Mouse (Mus musculus) retina, postnatal 1 day (tissue): ENCODE measurements at regions not wholly inside any gene's neighbourhood (a gene's known extent, or its start where the extent isn't known, plus 50 kb on each side); places are given as distances from the start of the nearest gene placed in this dataset.
"Not testable (repeated sequence)": the region's sequence is repeated elsewhere in the genome, so short reads cannot be mapped to it uniquely, and the experiment has no call there.

Experiments
- DNase-seq: peaks from one replicate; pipeline ENCODE4 v3.0.0-alpha.2; 2012

- no peak for DNase-seq
These were observed 140.2 kb downstream of the Jrkl start for GRCm38 (mm10) chr9:13105426-13105825.

- DNase-seq, result no peak
These were observed 162.0 kb downstream of the Jrkl start for GRCm38 (mm10) chr9:13083669-13084068.

- DNase-seq, result no peak
These were observed 196.6 kb downstream of the Jrkl start for GRCm38 (mm10) chr9:13049079-13049478.

- DNase-seq, result no peak
These were observed 226.6 kb downstream of the Jrkl start for GRCm38 (mm10) chr9:13019025-13019424.

GRCm38 (mm10) chr9:12983209-12983608 lies 262.4 kb downstream of the Jrkl start:
- not testable (repeated sequence) for DNase-seq

- DNase-seq, result no peak
These were observed 272.6 kb downstream of the Jrkl start for GRCm38 (mm10) chr9:12973022-12973421.

- DNase-seq, result no peak
These were observed 285.3 kb downstream of the Jrkl start for GRCm38 (mm10) chr9:12960337-12960736.

GRCm38 (mm10) chr9:12946088-12946487 lies 299.5 kb downstream of the Jrkl start:
- no peak for DNase-seq

GRCm38 (mm10) chr9:12945476-12945875 lies 300.2 kb downstream of the Jrkl start:
- no peak for DNase-seq

GRCm38 (mm10) chr9:12945037-12945436 lies 300.6 kb downstream of the Jrkl start:
- DNase-seq, result no peak

- DNase-seq, result no peak
These were observed 310.6 kb downstream of the Jrkl start for GRCm38 (mm10) chr9:12935016-12935415.

GRCm38 (mm10) chr9:12925549-12926186 lies 320.0 kb downstream of the Jrkl start:
- no peak for DNase-seq

- no peak for DNase-seq
These were observed 344.9 kb downstream of the Jrkl start for GRCm38 (mm10) chr9:12900726-12901125.

- no peak for DNase-seq
These were observed 365.7 kb downstream of the Jrkl start for GRCm38 (mm10) chr9:12879753-12880490.

- peak; percentile 12 for DNase-seq
These were observed 369.1 kb downstream of the Jrkl start for GRCm38 (mm10) chr9:12876496-12876895.

- no peak for DNase-seq
These were observed 374.7 kb downstream of the Jrkl start for GRCm38 (mm10) chr9:12870941-12871340.
